Mouse (Mus musculus) cerebellum, adult (tissue): Measurements from ENCODE around the gene Add3.
"Not testable (repeated sequence)": the region's sequence is repeated elsewhere in the genome, so short reads cannot be mapped to it uniquely, and the experiment has no call there.

ENCODE experiments used
- ATAC-seq: cut with Nextera tagmentation; 2 replicates; pipeline ENCODE4 v1.9.2; 2017; ENCODE audit warnings: mild to moderate bottlenecking, moderate library complexity, mixed read lengths; ENCODE audit not compliant: insufficient number of reproducible peaks, low FRiP score, low TSS enrichment

Gene Add3

GRCm38 (mm10) chr19:53225249-53226070 lies 85.2 kb downstream of the Add3 start:
- not testable (repeated sequence) for ATAC-seq

GRCm38 (mm10) chr19:53226651-53227050 lies 86.4 kb downstream of the Add3 start:
- no peak for ATAC-seq

- peak; percentile 66 for ATAC-seq
Observed at GRCm38 (mm10) chr19:53228064-53228794, 88.0 kb downstream of the Add3 start.

- ATAC-seq, result no peak
Observed at GRCm38 (mm10) chr19:53230942-53231815, 90.9 kb downstream of the Add3 start.

- no peak for ATAC-seq
Observed at GRCm38 (mm10) chr19:53233586-53233985, 93.3 kb downstream of the Add3 start.

GRCm38 (mm10) chr19:53241806-53242205 lies 101.6 kb downstream of the Add3 start:
- no peak for ATAC-seq

GRCm38 (mm10) chr19:53243956-53244355 lies 103.7 kb downstream of the Add3 start:
- no peak for ATAC-seq

- no peak for ATAC-seq
Observed at GRCm38 (mm10) chr19:53247558-53247957, 107.3 kb downstream of the Add3 start.

- peak; percentile 56; the same call in 1 of the 2 replicates for ATAC-seq
Observed at GRCm38 (mm10) chr19:53248023-53248494, 107.8 kb downstream of the Add3 start.

- ATAC-seq, result no peak
Observed at GRCm38 (mm10) chr19:53251015-53251414, 110.8 kb downstream of the Add3 start.

GRCm38 (mm10) chr19:53251656-53252055 lies 111.4 kb downstream of the Add3 start:
- ATAC-seq, result no peak

- ATAC-seq, result no peak
Observed at GRCm38 (mm10) chr19:53252111-53253028, 112.1 kb downstream of the Add3 start.

- no peak for ATAC-seq
Observed at GRCm38 (mm10) chr19:53256361-53256760, 116.1 kb downstream of the Add3 start.

GRCm38 (mm10) chr19:53256991-53257594 lies 116.8 kb downstream of the Add3 start:
- no peak for ATAC-seq

GRCm38 (mm10) chr19:53257631-53258560 lies 117.7 kb downstream of the Add3 start:
- no peak for ATAC-seq

GRCm38 (mm10) chr19:53258740-53259506 lies 118.7 kb downstream of the Add3 start:
- no peak for ATAC-seq

GRCm38 (mm10) chr19:53259541-53259940 lies 119.3 kb downstream of the Add3 start:
- peak; percentile 73 for ATAC-seq
